Mouse (Mus musculus) stomach, postnatal 0 days (tissue): ENCODE measurements around the gene Rap1gap2. TPM values are rescaled to one million over a fixed set of nuclear protein-coding genes. Genes with fewer than 3 reads are reported as not detected.
A peak's percentile ranks its signal among the peaks of the same experiment; 100 is the strongest.

Experiments used
- ATAC-seq: fragments of 200-750 bp; cut with Nextera tagmentation; 2 replicates; pipeline ENCODE4 v1.8.0; 2017; ENCODE audit not compliant: low FRiP score, low TSS enrichment
- DNase-seq: peaks from one replicate; pipeline ENCODE4 v3.0.0-alpha.2; 2016; ENCODE audit warnings: low spot score
- H3K27ac ChIP-seq: fragments of 300-500 bp; sonication (generic); replicated peaks from 2 replicates; pipeline ENCODE4 v1.5.1; 2014; ENCODE audit warnings: mild to moderate bottlenecking, control low read depth
- H3K27me3 ChIP-seq: fragments of 300-500 bp; sonication (generic); 2 replicates; pipeline ENCODE4 v1.6.1; 2014; ENCODE audit warnings: low read length; ENCODE audit not compliant: control insufficient read depth, insufficient read depth
- H3K36me3 ChIP-seq: fragments of 300-500 bp; sonication (generic); 2 replicates; pipeline ENCODE4 v1.6.1; 2014; ENCODE audit warnings: low read length, mixed read lengths; ENCODE audit not compliant: control insufficient read depth, insufficient read depth
- H3K4me1 ChIP-seq: fragments of 300-500 bp; sonication (generic); replicated peaks from 2 replicates; pipeline ENCODE4 v1.6.1; 2014; ENCODE audit warnings: antibody characterized with exemption; ENCODE audit not compliant: control insufficient read depth, insufficient read depth
- H3K4me2 ChIP-seq: fragments of 300-500 bp; sonication (generic); replicated peaks from 2 replicates; pipeline ENCODE4 v1.6.1; 2014; ENCODE audit warnings: low read depth, mild to moderate bottlenecking, control low read depth, moderate library complexity
- H3K4me3 ChIP-seq: fragments of 300-500 bp; sonication (generic); 2 replicates; pipeline ENCODE4 v1.5.1; 2014; ENCODE audit warnings: low read depth, low read length, control low read depth
- H3K9ac ChIP-seq: fragments of 300-500 bp; sonication (generic); 2 replicates; pipeline ENCODE4 v1.6.1; 2014; ENCODE audit warnings: mild to moderate bottlenecking, low read length, control low read depth, mixed read lengths
- H3K9me3 ChIP-seq: fragments of 300-500 bp; sonication (generic); 2 replicates; pipeline ENCODE4 v1.6.1; 2016; ENCODE audit warnings: low read length; ENCODE audit not compliant: control insufficient read depth
- CTCF ChIP-seq: IDR thresholded peaks from 2 replicates; pipeline ENCODE4 v1.5.1; 2016; ENCODE audit warnings: antibody characterized with exemption, low read depth, mild to moderate bottlenecking, moderate library complexity
- EP300 ChIP-seq: optimal IDR thresholded peaks from 2 replicates; pipeline ENCODE3; 2016; ENCODE audit warnings: antibody characterized with exemption
- WGBS: fragments of 180-500 bp; shearing (Covaris S2); extraction: QIAGEN DNeasy Blood & Tissue Kit; methylation state at CpG from one replicate; pipeline ENCODE4 v1.1.7; 2014; 5-methylcytosine and 5-hydroxymethylcytosine counted together
- polyA plus RNA-seq: library from polyadenylated mRNA; unstranded; fragments of >200 nt; fragmentation: Nextera tagmentation; extraction: Ambion mirVana; gene quantifications from 2 replicates; pipeline ENCODE4 v1.2.1, GENCODE M21; 2015

Rap1gap2 gene
- polyA plus RNA-seq, 1 experiment from 2014 or later = 7.6 TPM

GRCm38 (mm10) chr11:74546933-74547694 is 63.6 kb downstream of the Rap1gap2 start:
- peak; percentile 41 for DNase-seq
- 4% methylated on average over 16 of the region's 16 CpGs for WGBS
- H3K27ac ChIP-seq = no peak overlapping the region

GRCm38 (mm10) chr11:74546165-74546564 is 64.5 kb downstream of the Rap1gap2 start:
- no peak for ATAC-seq
- H3K4me1 ChIP-seq = no peaks in the 10 kb centered on the region
- H3K9me3 ChIP-seq = no peaks in the 10 kb centered on the region
- no peaks in the 10 kb centered on the region for H3K27me3 ChIP-seq
- H3K4me3 ChIP-seq = no peak overlapping the region
- H3K9ac ChIP-seq = no peak overlapping the region
- DNase-seq = peak; percentile 64
- H3K36me3 ChIP-seq = no peaks in the 10 kb centered on the region
- TF ChIP-seq CTCF (peak; percentile 74), EP300 (no peak)
- WGBS = 43% methylated on average over 4 of the region's 4 CpGs
- H3K27ac ChIP-seq = no peak overlapping the region
- no peak overlapping the region for H3K4me2 ChIP-seq

More at GRCm38 (mm10) chr11:74546933-74547694, 63.6 kb downstream of the Rap1gap2 start:
- ATAC-seq = peak; percentile 48; the same call in 1 of the 2 replicates
- Histone ChIP-seq H3K9me3 (no peaks in the 10 kb centered on the region), H3K4me3 (0 out of 2 replicates have a peak overlapping the region, but pooled peaks have one; percentile 4), H3K9ac (no peak overlapping the region), H3K4me1 (no peaks in the 10 kb centered on the region), H3K4me2 (peak overlapping the region; percentile 42), H3K27me3 (no peaks in the 10 kb centered on the region), H3K36me3 (no peaks in the 10 kb centered on the region)
- TF ChIP-seq CTCF (peak; percentile 93), EP300 (no peak)

- WGBS = 87% methylated on average over 2 of the region's 2 CpGs
- Histone ChIP-seq H3K36me3 (no peaks in the 10 kb centered on the region), H3K27me3 (no peaks in the 10 kb centered on the region), H3K4me3 (no peak overlapping the region), H3K4me2 (no peak overlapping the region), H3K4me1 (no peaks in the 10 kb centered on the region), H3K9me3 (no peaks in the 10 kb centered on the region), H3K9ac (no peak overlapping the region), H3K27ac (no peak overlapping the region)
- DNase-seq (no peak), ATAC-seq (no peak)
- TF ChIP-seq CTCF = no peak
These were observed 65.2 kb downstream of the Rap1gap2 start for GRCm38 (mm10) chr11:74545560-74545959.

GRCm38 (mm10) chr11:74537352-74537751 is 73.4 kb downstream of the Rap1gap2 start:
- ATAC-seq (no peak), DNase-seq (no peak)
- WGBS = 73% methylated on average over 4 of the region's 4 CpGs
- H3K27ac ChIP-seq = no peak overlapping the region
- no peaks in the 10 kb centered on the region for H3K4me1 ChIP-seq
- no peaks in the 10 kb centered on the region for H3K36me3 ChIP-seq
- H3K4me3 ChIP-seq = no peak overlapping the region
- H3K9ac ChIP-seq = no peak overlapping the region
- H3K9me3 ChIP-seq = no peaks in the 10 kb centered on the region
- no peaks in the 10 kb centered on the region for H3K27me3 ChIP-seq
- H3K4me2 ChIP-seq = no peak overlapping the region
- TF ChIP-seq CTCF (no peak), EP300 (no peak)

GRCm38 (mm10) chr11:74536140-74536842 is 74.4 kb downstream of the Rap1gap2 start:
- H3K9ac ChIP-seq = no peak overlapping the region; the same call in 1 of the 2 replicates
- H3K4me2 ChIP-seq = peak overlapping the region; percentile 18
- H3K27ac ChIP-seq = no peak overlapping the region
- 15% methylated on average over 14 of the region's 14 CpGs for WGBS
- H3K36me3 ChIP-seq = no peaks in the 10 kb centered on the region
- no peaks in the 10 kb centered on the region for H3K27me3 ChIP-seq
- H3K9me3 ChIP-seq = no peaks in the 10 kb centered on the region
- TF ChIP-seq CTCF (no peak), EP300 (no peak)
- no peaks in the 10 kb centered on the region for H3K4me1 ChIP-seq
- DNase-seq (peak; percentile 83), ATAC-seq (peak; percentile 84)
- H3K4me3 ChIP-seq = no peak overlapping the region

- Histone ChIP-seq H3K27ac (no peak overlapping the region), H3K9ac (no peak overlapping the region), H3K27me3 (no peaks in the 10 kb centered on the region), H3K4me2 (no peak overlapping the region), H3K36me3 (no peaks in the 10 kb centered on the region), H3K4me1 (no peaks in the 10 kb centered on the region), H3K9me3 (no peaks in the 10 kb centered on the region), H3K4me3 (no peak overlapping the region)
- ATAC-seq (no peak), DNase-seq (no peak)
- TF ChIP-seq CTCF (no peak), EP300 (no peak)
- 78% methylated on average over 7 of the region's 7 CpGs for WGBS
These were observed 76.3 kb downstream of the Rap1gap2 start for GRCm38 (mm10) chr11:74534380-74534779.
